Mouse (Mus musculus): ENCODE measurements around the gene Mc3r. TPM values are rescaled to one million over a fixed set of nuclear protein-coding genes. Genes with fewer than 3 reads are reported as not detected.
A peak's percentile ranks its signal among the peaks of the same experiment; 100 is the strongest.

Mc3r gene
- polyA plus RNA-seq, 1 experiment from 2014 or later: 0.23 TPM

GRCm38 (mm10) chr2:172288965-172289364 lies 40.7 kb downstream of the Mc3r start:
- 28% methylated on average over 10 of the region's 11 CpGs for WGBS
- no peak for ATAC-seq
- Histone ChIP-seq H3K9ac (replicated peaks) (no peak overlapping the region), H3K4me3 (replicated peaks) (no peak overlapping the region), H3K9me3 (no peaks in the 10 kb centered on the region), H3K36me3 (no peaks in the 10 kb centered on the region), H3K4me1 (replicated peaks) (peaks cover 18% of the 10 kb centered on the region), H3K27me3 (no peaks in the 10 kb centered on the region), H3K4me2 (replicated peaks) (no peak overlapping the region), H3K27ac (no peak overlapping the region)

GRCm38 (mm10) chr2:172289632-172290031 lies 41.3 kb downstream of the Mc3r start:
- Histone ChIP-seq H3K9ac (replicated peaks) (no peak overlapping the region), H3K36me3 (no peaks in the 10 kb centered on the region), H3K27ac (no peak overlapping the region), H3K9me3 (no peaks in the 10 kb centered on the region), H3K4me3 (replicated peaks) (no peak overlapping the region), H3K4me2 (replicated peaks) (no peak overlapping the region), H3K4me1 (replicated peaks) (peaks cover 18% of the 10 kb centered on the region), H3K27me3 (no peaks in the 10 kb centered on the region)
- no peak for ATAC-seq
- 35% methylated on average over 1 of the region's 1 CpGs for WGBS

GRCm38 (mm10) chr2:172290474-172290873 lies 42.2 kb downstream of the Mc3r start:
- no peaks in the 10 kb centered on the region for H3K27me3 ChIP-seq
- no peak overlapping the region for H3K4me3 ChIP-seq (replicated peaks)
- no peak for ATAC-seq
- H3K4me1 ChIP-seq (replicated peaks): peaks cover 18% of the 10 kb centered on the region
- no peaks in the 10 kb centered on the region for H3K9me3 ChIP-seq
- no peaks in the 10 kb centered on the region for H3K36me3 ChIP-seq
- 85% methylated on average over 11 of the region's 11 CpGs for WGBS
- no peak overlapping the region for H3K27ac ChIP-seq
- H3K9ac ChIP-seq (replicated peaks): no peak overlapping the region
- H3K4me2 ChIP-seq (replicated peaks): no peak overlapping the region

- H3K4me3 ChIP-seq (replicated peaks): no peak overlapping the region
- no peak overlapping the region for H3K4me2 ChIP-seq (replicated peaks)
- no peaks in the 10 kb centered on the region for H3K9me3 ChIP-seq
- 0 out of 2 replicates have a peak, but pooled peaks cover 2% of the 10 kb centered on the region for H3K27me3 ChIP-seq
- no peak overlapping the region for H3K27ac ChIP-seq
- H3K36me3 ChIP-seq: no peaks in the 10 kb centered on the region
- ATAC-seq: no peak
- no peak overlapping the region for H3K9ac ChIP-seq (replicated peaks)
- peaks cover 18% of the 10 kb centered on the region for H3K4me1 ChIP-seq (replicated peaks)
- 93% methylated on average over 7 of the region's 7 CpGs for WGBS
These were observed 42.7 kb downstream of the Mc3r start for GRCm38 (mm10) chr2:172291025-172291424.

GRCm38 (mm10) chr2:172291755-172292524 lies 43.6 kb downstream of the Mc3r start:
- Histone ChIP-seq H3K4me1 (replicated peaks) (peaks cover 18% of the 10 kb centered on the region), H3K9ac (replicated peaks) (no peak overlapping the region), H3K4me3 (replicated peaks) (no peak overlapping the region), H3K27ac (no peak overlapping the region), H3K4me2 (replicated peaks) (no peak overlapping the region), H3K27me3 (peaks cover 6% of the 10 kb centered on the region), H3K9me3 (no peaks in the 10 kb centered on the region), H3K36me3 (no peaks in the 10 kb centered on the region)
- WGBS: 94% methylated on average over 14 of the region's 14 CpGs
- no peak for ATAC-seq

- no peaks in the 10 kb centered on the region for H3K9me3 ChIP-seq
- H3K9ac ChIP-seq (replicated peaks): no peak overlapping the region
- peak; percentile 47; the same call in 1 of the 2 replicates for ATAC-seq
- H3K27me3 ChIP-seq: peaks cover 12% of the 10 kb centered on the region
- H3K36me3 ChIP-seq: no peaks in the 10 kb centered on the region
- no peak overlapping the region for H3K4me3 ChIP-seq (replicated peaks)
- H3K4me2 ChIP-seq (replicated peaks): no peak overlapping the region
- H3K4me1 ChIP-seq (replicated peaks): peaks cover 18% of the 10 kb centered on the region
- WGBS: 41% methylated on average over 14 of the region's 14 CpGs
- H3K27ac ChIP-seq: peak overlapping the region; percentile 77
These were observed 44.5 kb downstream of the Mc3r start for GRCm38 (mm10) chr2:172292525-172293405.

- no peak overlapping the region for H3K27ac ChIP-seq
- H3K36me3 ChIP-seq: no peaks in the 10 kb centered on the region
- no peak overlapping the region for H3K4me3 ChIP-seq (replicated peaks)
- H3K9me3 ChIP-seq: no peaks in the 10 kb centered on the region
- peaks cover 12% of the 10 kb centered on the region for H3K27me3 ChIP-seq
- ATAC-seq: no peak
- H3K9ac ChIP-seq (replicated peaks): no peak overlapping the region
- no peak overlapping the region for H3K4me2 ChIP-seq (replicated peaks)
- peaks cover 22% of the 10 kb centered on the region for H3K4me1 ChIP-seq (replicated peaks)
- WGBS: 59% methylated on average over 1 of the region's 1 CpGs
These were observed 49.8 kb downstream of the Mc3r start for GRCm38 (mm10) chr2:172298083-172298482.

- Histone ChIP-seq H3K4me1 (replicated peaks) (peaks cover 21% of the 10 kb centered on the region), H3K4me3 (replicated peaks) (no peak overlapping the region), H3K9me3 (no peaks in the 10 kb centered on the region), H3K27me3 (peaks cover 12% of the 10 kb centered on the region), H3K36me3 (no peaks in the 10 kb centered on the region), H3K9ac (replicated peaks) (no peak overlapping the region), H3K27ac (peak overlapping the region; percentile 73; the same call in 1 of the 2 replicates), H3K4me2 (replicated peaks) (no peak overlapping the region)
- 50% methylated on average over 1 of the region's 1 CpGs for WGBS
- ATAC-seq: no peak
These were observed 50.2 kb downstream of the Mc3r start for GRCm38 (mm10) chr2:172298542-172298941.

- peak overlapping the region; percentile 73 for H3K27ac ChIP-seq
- H3K27me3 ChIP-seq: peaks cover 12% of the 10 kb centered on the region
- peaks cover 26% of the 10 kb centered on the region for H3K4me1 ChIP-seq (replicated peaks)
- H3K36me3 ChIP-seq: no peaks in the 10 kb centered on the region
- H3K4me2 ChIP-seq (replicated peaks): peak overlapping the region; percentile 19
- WGBS: 1% methylated on average over 14 of the region's 14 CpGs
- peak; percentile 81 for ATAC-seq
- no peak overlapping the region for H3K4me3 ChIP-seq (replicated peaks)
- H3K9ac ChIP-seq (replicated peaks): no peak overlapping the region
- H3K9me3 ChIP-seq: no peaks in the 10 kb centered on the region
These were observed 51.0 kb downstream of the Mc3r start for GRCm38 (mm10) chr2:172299126-172299921.
